Mouse (Mus musculus) right cerebral cortex, postnatal 4 days (tissue): ENCODE measurements around the gene Gm20517.

Experiments used
- DNase-seq: peaks from one replicate; pipeline ENCODE4 v3.0.0-alpha.2; 2022

Gene Gm20517

DNA sequence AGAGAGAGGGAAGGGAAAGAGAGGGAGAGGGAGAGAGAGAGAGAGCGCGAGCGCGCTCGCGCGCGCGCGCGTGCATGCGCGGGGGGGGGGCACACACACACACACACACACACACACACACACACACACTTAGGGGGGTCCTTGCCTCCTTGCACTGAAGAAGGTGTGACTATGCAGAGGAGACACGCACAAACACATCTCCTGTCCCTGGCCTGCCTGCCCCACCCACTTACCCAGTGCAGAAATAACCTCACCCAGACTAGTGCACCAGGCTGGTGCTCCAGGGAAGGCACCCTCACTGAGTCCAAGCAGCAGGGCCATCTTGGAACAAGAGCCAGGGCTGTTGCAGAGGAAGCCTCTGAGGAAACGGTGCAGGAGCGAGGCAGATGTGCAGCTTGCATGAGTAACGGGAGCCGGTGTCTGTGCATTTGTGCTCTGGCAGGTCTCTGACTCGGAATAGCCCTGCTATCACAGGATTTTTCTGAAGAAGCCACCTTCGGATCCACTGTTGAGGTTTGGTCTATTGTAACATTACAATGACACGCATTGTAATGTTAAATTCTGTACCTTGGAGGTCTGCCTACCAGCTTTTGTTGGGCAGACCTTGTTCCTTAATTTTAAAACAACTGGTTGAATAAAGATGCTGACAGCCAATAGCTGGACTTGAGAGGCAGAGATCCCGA, 101.6 kb downstream of the Gm20517 start:
- no peak for DNase-seq

DNA sequence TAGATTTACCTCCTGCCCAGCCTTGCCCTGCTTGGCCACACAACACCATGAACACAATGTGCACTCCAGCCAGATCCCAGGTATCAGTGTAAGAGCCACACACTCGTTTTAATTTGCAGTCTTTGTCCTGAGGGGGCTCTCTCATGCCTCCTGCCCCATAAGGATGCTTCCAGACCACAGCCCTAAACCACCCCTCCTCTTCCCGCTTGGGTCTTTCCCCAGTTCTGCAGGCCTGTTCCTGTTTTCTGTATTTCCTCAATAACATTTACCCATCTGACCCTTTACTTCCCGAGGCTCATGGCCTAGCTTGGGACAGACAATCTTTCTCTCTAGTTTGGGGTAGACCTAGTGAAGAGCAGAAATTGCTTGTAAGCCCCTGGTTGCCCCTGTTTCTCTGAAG, 103.6 kb downstream of the Gm20517 start:
- DNase-seq: no peak

- DNase-seq: no peak
These were observed 109.8 kb downstream of the Gm20517 start for GRCm38 (mm10) chr17:47721183-47721582.

- DNase-seq: no peak
These were observed 115.2 kb downstream of the Gm20517 start, which contains the start of gene Pgc for GRCm38 (mm10) chr17:47726566-47726965. Gene Pgc, plus strand, starts transcription at chr17:47726842.

- no peak for DNase-seq
These were observed 119.5 kb downstream of the Gm20517 start for GRCm38 (mm10) chr17:47730633-47731575.
